Mouse (Mus musculus) liver, embryonic 16.5 days (tissue): ENCODE results near the gene Tectb. TPM values are rescaled to one million over a fixed set of nuclear protein-coding genes. Genes with fewer than 3 reads are reported as not detected.

Experiments
- ATAC-seq: fragments of 200-750 bp; cut with Nextera tagmentation; 2 replicates; pipeline ENCODE4 v1.8.0; 2017; ENCODE audit warnings: low read depth, mild to moderate bottlenecking, moderate number of reproducible peaks, moderate library complexity
- H3K27ac ChIP-seq: fragments of 300-500 bp; sonication (generic); 2 replicates; pipeline ENCODE4 v1.5.1; 2014; ENCODE audit warnings: mild to moderate bottlenecking, low read length
- H3K27me3 ChIP-seq: fragments of 300-500 bp; sonication (generic); 2 replicates; pipeline ENCODE4 v1.6.1; 2014; ENCODE audit warnings: low read depth, low read length, mixed read lengths; ENCODE audit not compliant: control insufficient read depth, insufficient read depth
- H3K36me3 ChIP-seq: fragments of 300-500 bp; sonication (generic); 2 replicates; pipeline ENCODE4 v1.6.1; 2014; ENCODE audit warnings: mild to moderate bottlenecking; ENCODE audit not compliant: control insufficient read depth, insufficient read depth
- H3K4me1 ChIP-seq: fragments of 300-500 bp; sonication (generic); 2 replicates; pipeline ENCODE4 v1.6.1; 2014; ENCODE audit warnings: low read depth, low read length, mixed read lengths; ENCODE audit not compliant: control insufficient read depth
- H3K4me2 ChIP-seq: fragments of 300-500 bp; sonication (generic); 2 replicates; pipeline ENCODE4 v1.6.1; 2014; ENCODE audit warnings: low read depth, low read length, mixed read lengths
- H3K4me3 ChIP-seq: fragments of 300-500 bp; sonication (generic); 2 replicates; pipeline ENCODE4 v1.5.1; 2014; ENCODE audit warnings: low read depth, mild to moderate bottlenecking, low read length
- H3K9ac ChIP-seq: fragments of 300-500 bp; sonication (generic); 2 replicates; pipeline ENCODE4 v1.6.1; 2014; ENCODE audit warnings: low read depth, low read length
- H3K9me3 ChIP-seq: fragments of 300-500 bp; sonication (generic); replicated peaks from 2 replicates; pipeline ENCODE4 v1.6.1; 2016; ENCODE audit warnings: low read length; ENCODE audit not compliant: control insufficient read depth
- WGBS: fragments of 180-500 bp; shearing (Covaris S2); extraction: QIAGEN DNeasy Blood & Tissue Kit; methylation state at CpG from one replicate; pipeline ENCODE4 v1.1.7; 2014; ENCODE audit not compliant: insufficient replicate concordance; 5-methylcytosine and 5-hydroxymethylcytosine counted together
- polyA plus RNA-seq: library from polyadenylated mRNA; unstranded; fragments of >200 nt; fragmentation: Nextera tagmentation; extraction: Ambion mirVana; gene quantifications from 2 replicates; pipeline ENCODE4 v1.2.1, GENCODE M21; 2015

Tectb gene
- polyA plus RNA-seq, 1 experiment from 2014 or later: 0.53 TPM

- H3K4me1 ChIP-seq: peaks cover 22% of the 10 kb centered on the region
- ATAC-seq: no peak
- H3K36me3 ChIP-seq: no peaks in the 10 kb centered on the region
- no peak overlapping the region for H3K27ac ChIP-seq
- H3K4me2 ChIP-seq: no peak overlapping the region
- no peaks in the 10 kb centered on the region for H3K9me3 ChIP-seq
- H3K9ac ChIP-seq: no peak overlapping the region
- H3K27me3 ChIP-seq: no peaks in the 10 kb centered on the region; the same call in 1 of the 2 replicates
- no peak overlapping the region for H3K4me3 ChIP-seq
- 75% methylated on average over 6 of the region's 6 CpGs for WGBS
Observed at GRCm38 (mm10) chr19:55221208-55221607, 40.7 kb downstream of the Tectb start.

GRCm38 (mm10) chr19:55222268-55222667 is 41.7 kb downstream of the Tectb start:
- Histone ChIP-seq H3K27ac (no peak overlapping the region), H3K27me3 (no peaks in the 10 kb centered on the region; the same call in 1 of the 2 replicates), H3K4me3 (no peak overlapping the region), H3K36me3 (no peaks in the 10 kb centered on the region), H3K4me2 (no peak overlapping the region), H3K4me1 (peaks cover 22% of the 10 kb centered on the region), H3K9ac (no peak overlapping the region), H3K9me3 (no peaks in the 10 kb centered on the region)
- ATAC-seq: no peak
- WGBS: 83% methylated on average over 9 of the region's 9 CpGs

GRCm38 (mm10) chr19:55226621-55227020 is 46.1 kb downstream of the Tectb start:
- no peak overlapping the region for H3K4me3 ChIP-seq
- no peaks in the 10 kb centered on the region for H3K9me3 ChIP-seq
- no peak overlapping the region for H3K27ac ChIP-seq
- no peaks in the 10 kb centered on the region; the same call in 1 of the 2 replicates for H3K27me3 ChIP-seq
- 73% methylated on average over 5 of the region's 5 CpGs for WGBS
- no peak overlapping the region for H3K4me2 ChIP-seq
- H3K36me3 ChIP-seq: no peaks in the 10 kb centered on the region
- ATAC-seq: no peak
- no peaks in the 10 kb centered on the region; the same call in 1 of the 2 replicates for H3K4me1 ChIP-seq
- no peak overlapping the region for H3K9ac ChIP-seq

- 51% methylated on average over 7 of the region's 7 CpGs for WGBS
- H3K36me3 ChIP-seq: no peaks in the 10 kb centered on the region
Observed at GRCm38 (mm10) chr19:55227135-55227534, 46.6 kb downstream of the Tectb start.

GRCm38 (mm10) chr19:55231081-55231480 is 50.5 kb downstream of the Tectb start:
- Histone ChIP-seq H3K27me3 (no peaks in the 10 kb centered on the region), H3K4me1 (peaks cover 3% of the 10 kb centered on the region), H3K27ac (no peak overlapping the region), H3K9ac (no peak overlapping the region), H3K4me2 (no peak overlapping the region), H3K4me3 (no peak overlapping the region), H3K9me3 (no peaks in the 10 kb centered on the region), H3K36me3 (no peaks in the 10 kb centered on the region)
- no peak for ATAC-seq
- WGBS: 60% methylated on average over 10 of the region's 10 CpGs

More at GRCm38 (mm10) chr19:55227135-55227534, 46.6 kb downstream of the Tectb start:
- no peak for ATAC-seq
- Histone ChIP-seq H3K9ac (no peak overlapping the region), H3K9me3 (no peaks in the 10 kb centered on the region), H3K27me3 (no peaks in the 10 kb centered on the region; the same call in 1 of the 2 replicates), H3K4me1 (no peaks in the 10 kb centered on the region; the same call in 1 of the 2 replicates), H3K4me3 (no peak overlapping the region), H3K27ac (no peak overlapping the region), H3K4me2 (no peak overlapping the region)

- H3K9ac ChIP-seq: no peak overlapping the region
- H3K36me3 ChIP-seq: no peaks in the 10 kb centered on the region
- peak; percentile 76 for ATAC-seq
- H3K4me1 ChIP-seq: peaks cover 3% of the 10 kb centered on the region
- no peaks in the 10 kb centered on the region for H3K27me3 ChIP-seq
- no peaks in the 10 kb centered on the region for H3K9me3 ChIP-seq
- 50% methylated on average over 8 of the region's 8 CpGs for WGBS
- H3K27ac ChIP-seq: 0 out of 2 replicates have a peak overlapping the region, but pooled peaks have one; percentile 0
- H3K4me2 ChIP-seq: no peak overlapping the region
- H3K4me3 ChIP-seq: no peak overlapping the region
Observed at GRCm38 (mm10) chr19:55232136-55232535, 51.6 kb downstream of the Tectb start.

- Histone ChIP-seq H3K36me3 (no peaks in the 10 kb centered on the region), H3K27ac (no peak overlapping the region), H3K4me2 (no peak overlapping the region), H3K9ac (no peak overlapping the region), H3K4me3 (no peak overlapping the region), H3K27me3 (no peaks in the 10 kb centered on the region), H3K4me1 (peaks cover 3% of the 10 kb centered on the region), H3K9me3 (no peaks in the 10 kb centered on the region)
- WGBS: 17% methylated on average over 2 of the region's 2 CpGs
- no peak for ATAC-seq
Observed at GRCm38 (mm10) chr19:55236026-55236425, 55.5 kb downstream of the Tectb start.

GRCm38 (mm10) chr19:55236564-55236963 is 56.0 kb downstream of the Tectb start:
- no peak for ATAC-seq
- Histone ChIP-seq H3K9ac (no peak overlapping the region), H3K27ac (no peak overlapping the region), H3K4me1 (peaks cover 3% of the 10 kb centered on the region), H3K27me3 (no peaks in the 10 kb centered on the region), H3K9me3 (no peaks in the 10 kb centered on the region), H3K36me3 (no peaks in the 10 kb centered on the region), H3K4me2 (no peak overlapping the region), H3K4me3 (no peak overlapping the region)
- WGBS: 48% methylated on average over 5 of the region's 5 CpGs

- Histone ChIP-seq H3K4me2 (no peak overlapping the region), H3K36me3 (no peaks in the 10 kb centered on the region), H3K4me1 (peaks cover 3% of the 10 kb centered on the region), H3K9ac (no peak overlapping the region), H3K4me3 (no peak overlapping the region), H3K27ac (no peak overlapping the region), H3K27me3 (no peaks in the 10 kb centered on the region), H3K9me3 (no peaks in the 10 kb centered on the region)
- 57% methylated on average over 6 of the region's 6 CpGs for WGBS
- no peak for ATAC-seq
Observed at GRCm38 (mm10) chr19:55239766-55240426, 59.4 kb downstream of the Tectb start.
